Mouse (Mus musculus): Measurements from ENCODE around the gene Gcnt4.

Gcnt4 gene

GRCm38 (mm10) chr13:96951880-96952279 lies 27.4 kb downstream of the Gcnt4 start:
- no peak for DNase-seq (ENCODE audit: low spot score)

- DNase-seq (ENCODE audit: low spot score): peak; percentile 27
Observed at GRCm38 (mm10) chr13:96956466-96956865, 32.0 kb downstream of the Gcnt4 start.

DNA sequence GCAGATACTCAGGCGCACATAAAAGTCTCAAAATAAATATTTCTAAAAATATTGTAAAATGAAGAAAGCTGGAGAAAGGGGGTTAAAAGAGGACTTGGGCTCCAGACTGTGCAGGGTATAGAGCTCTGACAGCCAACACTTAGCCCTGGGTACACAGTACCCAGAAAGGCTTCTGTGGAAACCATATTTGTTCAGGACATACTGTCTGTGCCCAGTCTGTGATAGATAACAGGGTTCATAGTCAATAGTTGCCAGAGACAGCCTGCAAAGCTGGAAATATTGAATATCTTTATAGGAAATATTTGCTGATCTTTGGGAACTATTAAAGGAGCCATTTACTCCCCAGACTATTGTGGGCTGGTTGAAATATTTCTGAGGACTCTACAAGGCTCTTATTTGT lies 35.5 kb downstream of the Gcnt4 start:
- DNase-seq (ENCODE audit: low spot score): no peak

DNA sequence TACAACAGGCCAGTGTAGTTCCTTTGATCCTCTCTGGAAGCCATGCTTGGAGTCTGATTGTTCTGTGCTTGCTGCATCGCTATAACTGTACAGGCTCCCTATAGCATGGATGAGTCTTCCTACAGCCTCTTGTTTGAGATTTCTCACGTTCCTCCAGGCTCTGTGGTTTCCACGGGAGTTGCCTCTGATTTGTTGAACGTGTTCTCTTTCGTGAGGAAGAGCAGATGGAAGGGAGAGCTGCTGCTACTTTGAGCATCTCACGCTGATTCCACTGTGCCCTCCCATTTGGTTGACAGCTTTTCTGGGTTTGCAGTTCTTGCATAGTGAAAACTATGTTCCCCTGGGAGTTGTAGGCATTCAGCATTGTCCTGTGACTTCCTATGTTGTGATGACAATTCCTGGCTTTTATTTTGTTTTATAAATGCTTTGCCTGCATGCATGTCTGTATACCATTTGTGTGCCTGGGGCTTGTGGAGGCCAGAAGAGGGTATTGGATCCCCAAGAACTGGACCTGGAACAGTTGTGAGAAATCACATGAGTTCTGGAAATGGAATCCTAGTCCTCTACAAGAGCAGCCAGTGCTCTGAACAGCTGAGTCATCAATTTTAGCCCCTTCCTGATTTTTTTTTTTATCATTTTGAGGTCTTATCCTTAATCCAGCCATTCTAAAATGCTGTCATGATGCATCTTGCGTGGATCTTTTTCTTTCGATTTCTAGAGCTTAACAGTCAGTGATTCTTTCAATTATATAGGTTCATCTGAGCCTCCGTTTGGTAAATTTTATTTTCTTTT lies 37.1 kb downstream of the Gcnt4 start:
- no peak for DNase-seq (ENCODE audit: low spot score)

DNA sequence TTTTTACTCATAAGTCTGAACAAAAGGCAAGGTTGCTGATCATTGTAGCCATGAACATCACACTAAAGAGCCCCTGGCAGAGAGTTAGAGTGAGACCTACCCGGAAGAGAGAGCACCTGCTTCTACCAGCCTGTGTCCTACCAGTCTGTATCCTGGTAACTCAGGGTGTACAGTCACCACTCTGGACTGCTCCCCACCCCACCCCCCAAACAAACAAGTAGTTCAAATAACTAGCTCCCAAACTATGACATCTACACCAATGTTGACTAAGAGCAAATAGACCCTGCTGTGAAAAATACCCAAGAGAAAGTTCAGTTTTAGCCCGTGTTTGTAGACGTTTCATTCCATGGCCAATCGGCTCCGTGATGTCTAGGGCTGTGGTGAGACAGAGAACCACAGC lies 38.3 kb downstream of the Gcnt4 start:
- DNase-seq (ENCODE audit: low spot score): peak; percentile 37

DNA sequence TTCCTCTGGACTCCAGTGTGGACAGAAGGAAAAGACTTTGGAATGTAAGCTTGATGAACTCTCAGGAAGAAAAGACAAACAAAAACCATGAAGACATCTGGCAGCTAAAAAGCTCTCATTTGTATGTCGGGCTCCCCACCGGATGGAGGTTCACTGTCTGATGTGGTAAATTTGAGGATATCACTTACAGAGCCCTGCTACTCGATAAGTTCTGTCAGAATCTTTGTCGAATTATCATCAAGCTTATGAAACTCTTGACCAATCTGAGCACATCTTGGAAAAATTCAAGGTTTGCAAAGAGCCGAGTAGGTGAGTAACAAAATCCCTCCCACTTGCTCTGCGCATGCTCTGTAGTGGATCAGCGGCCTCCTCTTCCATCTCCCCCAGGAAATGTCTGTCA lies 40.5 kb downstream of the Gcnt4 start:
- DNase-seq (ENCODE audit: low spot score): no peak

- DNase-seq (ENCODE audit: low spot score): no peak
Observed at GRCm38 (mm10) chr13:96966210-96967089, 42.0 kb downstream of the Gcnt4 start.

DNA sequence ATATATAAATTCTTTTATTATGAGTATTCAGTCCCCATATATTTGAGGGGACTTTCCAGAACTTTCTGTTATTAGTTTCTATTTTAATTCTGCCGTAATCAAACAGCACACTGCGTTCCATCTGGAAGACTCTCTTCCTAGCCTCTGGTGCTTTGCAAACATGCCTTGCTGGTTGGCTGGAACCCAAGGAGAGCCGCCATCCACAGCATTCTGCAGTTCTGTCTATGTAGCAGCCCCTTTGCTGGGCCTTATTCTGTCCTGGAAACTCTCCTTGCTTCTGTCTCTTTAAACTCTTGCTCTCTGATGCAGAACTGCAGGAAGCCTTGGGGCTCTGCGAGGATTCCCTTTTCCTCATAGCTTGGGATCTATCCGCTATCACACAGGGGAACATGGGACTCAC lies 42.6 kb downstream of the Gcnt4 start:
- DNase-seq (ENCODE audit: low spot score): peak; percentile 8

- no peak for DNase-seq (ENCODE audit: low spot score)
Observed at GRCm38 (mm10) chr13:96967822-96968221, 43.3 kb downstream of the Gcnt4 start.

DNA sequence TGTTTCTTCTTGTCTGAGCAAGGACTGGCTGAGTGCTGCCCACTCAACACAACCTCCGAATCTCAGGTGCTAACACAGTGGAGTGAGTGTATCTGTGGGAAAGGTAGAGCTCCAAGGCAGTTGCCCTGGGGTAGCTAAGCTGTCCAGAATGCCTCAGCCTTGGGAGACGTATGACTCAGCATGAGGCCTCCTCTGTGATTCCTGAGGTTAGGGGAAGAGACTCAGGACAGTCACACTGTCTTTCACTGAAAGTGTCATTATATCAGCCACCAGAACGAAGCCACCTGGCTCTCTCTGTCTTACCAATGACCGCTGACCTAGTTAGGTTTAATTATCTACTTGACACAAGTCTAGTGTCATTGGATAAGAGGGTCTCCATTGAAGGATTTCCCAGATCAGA lies 46.6 kb downstream of the Gcnt4 start:
- no peak for DNase-seq (ENCODE audit: low spot score)

DNA sequence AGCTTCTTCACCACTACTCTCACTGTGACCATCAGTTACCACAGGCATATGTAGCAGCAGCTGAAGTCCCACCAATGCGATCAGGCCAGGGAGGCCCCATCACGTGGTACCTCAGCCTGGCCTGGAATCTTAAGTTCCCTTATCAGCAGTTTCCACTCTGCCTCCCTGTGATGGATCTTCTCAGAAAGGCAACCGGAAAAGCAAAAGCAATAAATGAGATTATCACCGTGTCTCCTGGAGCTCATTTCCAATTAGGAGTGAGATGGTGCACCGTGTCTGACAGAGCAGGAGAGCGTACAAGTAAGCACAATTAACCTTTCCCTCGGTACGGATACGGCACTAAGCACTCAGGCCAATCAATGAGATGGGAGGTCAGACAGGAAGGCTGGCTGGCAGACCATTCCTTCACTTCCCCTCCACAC lies 47.4 kb downstream of the Gcnt4 start:
- no peak for DNase-seq (ENCODE audit: low spot score)

DNA sequence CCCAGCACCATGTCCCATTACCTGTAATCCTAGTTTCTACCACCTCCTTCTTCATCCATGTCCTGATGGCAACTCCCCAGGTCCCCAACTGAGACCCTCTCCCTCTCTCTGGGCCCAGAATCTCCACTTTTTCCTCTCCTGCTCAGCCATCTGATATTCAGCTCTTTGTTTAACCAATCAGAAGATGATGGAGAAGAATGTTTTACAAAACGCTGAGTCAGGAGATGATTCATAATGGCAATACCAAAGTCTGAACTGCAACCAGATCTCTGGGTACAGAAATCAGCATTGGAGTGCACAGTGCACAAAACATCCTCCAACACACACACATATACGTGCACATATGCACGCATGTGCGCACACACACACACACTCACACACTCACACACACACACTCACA lies 48.8 kb downstream of the Gcnt4 start:
- DNase-seq (ENCODE audit: low spot score): no peak

GRCm38 (mm10) chr13:96976986-96977595 lies 52.6 kb downstream of the Gcnt4 start:
- no peak for DNase-seq (ENCODE audit: low spot score)

GRCm38 (mm10) chr13:96980561-96980960 lies 56.1 kb downstream of the Gcnt4 start:
- DNase-seq (ENCODE audit: low spot score): no peak

DNA sequence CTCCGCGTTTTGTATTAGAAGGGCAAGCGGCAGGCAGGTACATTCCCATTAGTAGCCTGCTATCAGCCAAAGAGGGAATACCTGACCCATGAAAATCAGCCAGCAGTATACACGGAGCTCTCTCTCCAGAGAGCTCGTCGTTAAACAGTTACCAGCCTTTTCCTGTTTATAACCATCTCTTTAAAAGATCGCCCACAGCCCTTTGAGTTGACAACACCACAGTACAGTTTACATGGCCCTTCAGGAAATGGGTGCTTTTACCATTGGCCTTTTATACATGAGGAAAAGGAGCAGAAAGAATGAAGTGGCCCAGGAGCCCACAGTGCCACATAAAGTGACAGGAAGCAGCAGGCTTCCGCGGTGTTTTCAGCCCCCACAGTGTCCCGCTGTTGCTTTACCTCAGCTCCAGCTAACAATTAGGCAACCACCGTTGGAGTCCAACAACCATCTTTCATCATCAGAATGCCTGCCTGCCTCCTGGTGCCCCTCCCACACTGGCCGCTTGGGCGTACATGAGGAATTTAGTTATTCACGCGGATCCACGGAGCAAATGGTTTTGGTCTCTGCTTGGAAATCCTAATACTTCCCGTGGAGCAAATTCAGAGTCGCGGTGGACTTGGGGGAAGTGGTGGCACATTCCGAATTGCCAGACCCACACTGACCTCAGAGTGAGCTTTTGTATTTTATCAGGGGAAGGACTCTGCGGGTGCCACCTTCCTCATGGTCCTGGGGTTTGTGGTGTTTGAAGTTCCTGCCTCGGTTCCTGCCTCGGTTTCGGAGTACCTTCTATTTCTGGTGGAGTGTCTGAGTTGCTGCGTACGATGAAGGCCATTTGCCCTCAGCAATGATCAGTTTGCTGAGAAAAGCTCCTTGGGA lies 59.0 kb downstream of the Gcnt4 start:
- DNase-seq (ENCODE audit: low spot score): no peak

DNA sequence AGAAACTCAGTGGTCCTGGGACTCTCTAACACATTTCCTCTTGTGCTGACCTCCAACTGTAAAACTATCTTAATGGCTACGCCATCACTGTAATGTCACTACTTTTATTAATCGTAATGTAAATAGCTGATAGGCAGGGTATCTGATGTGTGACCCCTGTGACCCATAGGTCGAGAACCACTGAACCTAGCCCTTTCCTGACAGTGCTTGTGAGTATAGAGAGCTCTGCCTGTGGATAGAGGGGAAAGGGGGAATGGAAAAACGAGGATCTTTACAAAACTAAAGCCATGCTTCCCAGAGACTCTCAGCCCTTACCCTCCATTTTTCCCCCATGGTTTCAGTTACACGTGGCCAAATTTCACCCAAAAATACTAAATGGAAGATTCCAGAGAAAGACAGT lies 60.2 kb downstream of the Gcnt4 start:
- no peak for DNase-seq (ENCODE audit: low spot score)

GRCm38 (mm10) chr13:96985599-96986275 lies 61.2 kb downstream of the Gcnt4 start:
- DNase-seq (ENCODE audit: low spot score): no peak

DNA sequence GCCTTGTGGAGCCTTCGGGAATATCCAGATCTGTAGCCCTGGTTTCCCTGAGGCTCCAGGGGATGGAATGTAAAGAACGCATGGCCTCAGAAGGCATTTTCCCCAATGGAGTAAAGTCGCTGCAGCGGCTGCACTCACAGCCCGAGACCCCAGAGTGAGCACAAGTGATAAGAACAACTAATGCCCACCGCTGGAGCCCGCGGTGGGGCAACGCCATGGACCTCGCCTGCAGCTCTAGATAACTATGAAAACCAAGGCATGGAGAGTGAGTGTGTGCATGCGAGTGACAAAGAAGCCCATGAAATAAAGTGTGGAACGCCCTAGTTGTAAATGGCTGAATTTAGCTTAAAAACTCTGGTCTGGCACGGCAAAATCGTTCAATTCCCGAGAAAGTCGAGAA lies 64.6 kb downstream of the Gcnt4 start:
- DNase-seq (ENCODE audit: low spot score): no peak

DNA sequence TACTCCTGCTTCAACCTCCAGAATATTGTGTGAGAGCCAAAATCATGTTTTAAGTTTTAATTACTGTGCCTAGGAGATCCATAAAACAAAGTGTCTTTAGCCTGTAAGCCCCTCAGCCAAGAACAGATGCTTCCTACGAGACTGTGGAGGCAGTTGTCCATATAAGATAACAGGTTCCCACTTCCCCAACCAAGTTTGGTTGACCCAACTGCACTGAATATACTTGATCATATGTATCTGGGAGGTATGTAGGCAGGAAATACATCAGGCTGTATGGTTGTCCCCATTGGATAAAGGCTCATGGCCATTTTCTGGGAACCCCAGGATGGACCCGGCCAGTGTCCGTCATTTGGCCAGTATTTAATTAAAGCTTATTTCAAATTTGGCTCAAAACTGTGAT lies 65.6 kb downstream of the Gcnt4 start:
- DNase-seq (ENCODE audit: low spot score): no peak

GRCm38 (mm10) chr13:96990561-96991265 lies 66.2 kb downstream of the Gcnt4 start:
- DNase-seq (ENCODE audit: low spot score): no peak

All from urinary bladder, postnatal 14 days (tissue).